Mouse (Mus musculus) G1E (cell line): ENCODE measurements around the gene Slc43a3.

Source experiments
- CTCF ChIP-seq: IDR thresholded peaks from 2 replicates; pipeline ENCODE4 v1.5.1; 2012; ENCODE audit warnings: low read depth, low read length, inconsistent platforms, mixed read lengths
- GATA1 ChIP-seq: IDR thresholded peaks from 2 replicates; pipeline ENCODE4 v1.6.1; 2012; ENCODE audit warnings: borderline replicate concordance, low read length, inconsistent platforms, mixed read lengths
- GATA2 ChIP-seq: IDR thresholded peaks from 2 replicates; pipeline ENCODE4 v1.6.1; 2012; ENCODE audit warnings: low read depth, low read length, inconsistent platforms, borderline replicate concordance
- POLR2AphosphoS5 ChIP-seq: IDR thresholded peaks from 2 replicates; pipeline ENCODE4 v1.6.1; 2012; ENCODE audit warnings: low read depth, low read length, inconsistent platforms; ENCODE audit not compliant: insufficient replicate concordance
- TAL1 ChIP-seq: conservative IDR thresholded peaks from 2 replicates; pipeline ENCODE4 v1.6.1; 2012; ENCODE audit warnings: low read depth, low read length, inconsistent platforms, mixed read lengths

DNA sequence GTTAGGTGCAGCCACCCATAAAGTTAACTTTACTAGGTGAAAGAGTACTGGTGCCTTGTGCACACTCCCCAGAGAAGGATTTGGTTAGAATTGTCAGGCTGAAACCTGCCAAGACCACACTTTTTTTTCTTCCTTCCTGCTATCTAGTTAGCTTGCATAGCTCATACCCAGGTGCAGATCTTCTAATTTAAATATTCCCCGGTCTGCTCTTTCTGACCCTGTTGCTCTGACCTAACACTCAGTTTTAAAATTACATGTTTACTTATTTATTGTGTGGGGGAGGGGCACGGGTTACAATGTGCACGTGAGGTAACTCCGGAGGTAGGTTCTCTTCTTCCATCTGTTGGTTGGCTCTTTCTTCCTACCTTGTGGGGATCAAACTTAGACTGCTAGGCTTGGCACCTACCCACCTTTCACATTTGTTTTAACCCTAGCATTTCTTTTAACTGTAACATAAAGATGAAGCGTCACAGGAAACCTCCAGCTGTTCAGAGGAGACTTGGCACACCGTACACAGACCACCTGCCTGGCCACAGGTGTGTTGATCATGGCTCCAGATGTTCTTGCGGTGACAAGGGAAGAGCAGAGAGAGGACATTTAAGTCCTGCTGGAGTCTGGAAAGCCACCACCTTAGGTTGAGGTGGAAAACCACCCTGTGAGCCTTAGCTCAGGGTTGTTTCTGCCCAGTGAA is 27.9 kb downstream of the Slc43a3 start:
- TF ChIP-seq TAL1: no peak
- TF ChIP-seq CTCF: no peak
- no peak for TF ChIP-seq GATA1
- TF ChIP-seq POLR2AphosphoS5: no peak
- TF ChIP-seq GATA2: no peak
